Mouse (Mus musculus): ENCODE results near the gene Slc12a7.

The Slc12a7 gene

GRCm38 (mm10) chr13:73814181-73814580, 81.3 kb downstream of the Slc12a7 start:
- no peak for DNase-seq (ENCODE audit: extremely low spot score, low read depth, low spot score)

DNA sequence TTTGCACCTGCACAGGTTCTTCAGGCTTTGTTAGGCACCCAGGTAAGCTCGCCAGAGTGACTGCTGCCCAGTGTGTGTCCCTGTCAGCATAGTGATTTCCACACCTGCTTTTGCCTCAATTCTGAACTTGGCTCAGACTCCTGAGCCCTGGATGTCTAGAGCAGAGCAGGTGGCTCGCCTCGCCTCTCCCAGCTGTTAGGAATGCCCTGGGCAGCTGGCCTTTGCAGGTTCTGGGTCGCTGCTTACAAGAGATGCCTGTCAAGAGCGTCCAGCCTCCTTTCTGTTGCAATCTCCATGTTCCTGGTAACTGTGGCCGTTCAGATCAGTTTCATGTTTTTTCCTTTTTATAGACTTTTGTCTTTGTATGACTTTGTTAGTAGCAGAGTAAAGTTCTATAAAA, 83.4 kb downstream of the Slc12a7 start:
- DNase-seq (ENCODE audit: extremely low spot score, low read depth, low spot score), result no peak

- DNase-seq (ENCODE audit: extremely low spot score, low read depth, low spot score), result no peak
These were observed 86.0 kb downstream of the Slc12a7 start for GRCm38 (mm10) chr13:73818921-73819320.

DNA sequence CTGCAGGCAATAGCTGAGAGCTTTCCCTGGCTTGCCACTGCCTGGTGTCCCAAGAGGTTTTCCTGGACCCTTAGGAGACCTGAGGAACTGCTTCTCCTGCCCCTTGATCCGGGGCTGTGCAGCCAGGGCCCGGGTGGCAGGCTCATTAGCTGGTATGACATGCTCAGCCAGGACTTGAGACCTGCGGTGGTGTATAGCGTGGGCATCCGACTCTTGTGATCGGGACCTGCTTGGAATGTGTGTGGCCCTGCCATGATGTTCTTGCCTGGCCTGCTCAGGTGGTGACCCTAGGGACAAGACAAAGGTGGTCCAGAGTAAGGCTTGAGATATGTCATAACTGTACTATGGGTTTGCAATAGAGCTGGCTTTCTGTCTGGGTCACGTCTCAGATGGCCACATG, 88.4 kb downstream of the Slc12a7 start:
- DNase-seq (ENCODE audit: extremely low spot score, low read depth, low spot score), result no peak

DNA sequence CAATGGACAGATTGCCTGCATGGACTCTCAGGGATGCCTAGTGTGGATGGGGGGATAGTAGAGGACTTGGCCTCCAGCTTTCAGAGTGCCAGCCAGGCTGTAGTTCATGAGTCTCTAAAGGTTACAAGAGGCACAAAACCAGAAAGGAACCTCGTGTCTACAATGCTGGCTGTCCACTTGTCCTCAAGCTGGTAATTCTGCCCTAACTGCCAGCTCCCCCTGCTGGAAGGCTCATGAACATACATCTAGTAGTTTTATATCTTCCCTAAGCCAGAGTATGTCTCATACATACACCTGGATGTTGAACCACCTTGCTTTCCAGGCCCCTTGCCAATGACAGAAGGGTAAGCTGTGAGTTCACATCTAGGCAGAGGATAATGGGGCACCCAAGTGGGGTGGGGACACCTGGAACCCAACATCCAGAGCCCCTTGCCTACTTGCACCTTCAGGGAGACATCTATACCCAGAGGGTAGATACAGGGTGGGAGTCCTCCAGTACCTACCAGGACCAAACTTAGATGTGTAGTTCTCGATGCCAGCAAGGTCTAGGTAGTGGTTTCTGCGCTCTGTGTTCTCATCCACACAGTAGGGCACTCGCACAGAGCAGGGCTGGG, 89.4 kb downstream of the Slc12a7 start:
- DNase-seq (ENCODE audit: extremely low spot score, low read depth, low spot score), result no peak

- no peak for DNase-seq (ENCODE audit: extremely low spot score, low read depth, low spot score)
These were observed 90.8 kb downstream of the Slc12a7 start for GRCm38 (mm10) chr13:73823711-73824110.

- DNase-seq (ENCODE audit: extremely low spot score, low read depth, low spot score), result no peak
These were observed 94.3 kb downstream of the Slc12a7 start for GRCm38 (mm10) chr13:73827243-73827642.

- peak; percentile 73 for DNase-seq (ENCODE audit: extremely low spot score, low read depth, low spot score)
These were observed 98.6 kb downstream of the Slc12a7 start for GRCm38 (mm10) chr13:73831486-73831885.

- peak; percentile 90 for DNase-seq (ENCODE audit: extremely low spot score, low read depth, low spot score)
These were observed 100.9 kb downstream of the Slc12a7 start for GRCm38 (mm10) chr13:73833809-73834208.

DNA sequence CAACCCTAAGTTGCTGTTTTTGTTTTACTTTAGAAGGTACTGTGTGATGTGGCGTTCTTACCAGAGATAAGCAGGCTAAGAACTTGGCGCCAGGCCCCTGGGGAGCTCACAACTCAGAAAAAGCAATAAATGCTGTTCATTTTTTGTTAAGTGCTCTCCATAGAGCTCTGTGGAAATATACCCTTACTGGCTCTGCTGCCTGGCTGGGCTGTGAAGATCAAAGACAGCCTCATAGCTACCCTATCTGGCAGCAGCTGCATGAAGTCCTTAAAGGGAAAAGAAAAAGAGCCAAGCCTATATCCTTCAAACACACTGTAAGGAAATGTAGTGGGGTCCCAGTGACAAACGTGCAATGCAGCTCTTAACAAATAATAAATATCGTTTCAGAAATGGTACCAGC, 102.9 kb downstream of the Slc12a7 start:
- DNase-seq (ENCODE audit: extremely low spot score, low read depth, low spot score), result no peak

DNA sequence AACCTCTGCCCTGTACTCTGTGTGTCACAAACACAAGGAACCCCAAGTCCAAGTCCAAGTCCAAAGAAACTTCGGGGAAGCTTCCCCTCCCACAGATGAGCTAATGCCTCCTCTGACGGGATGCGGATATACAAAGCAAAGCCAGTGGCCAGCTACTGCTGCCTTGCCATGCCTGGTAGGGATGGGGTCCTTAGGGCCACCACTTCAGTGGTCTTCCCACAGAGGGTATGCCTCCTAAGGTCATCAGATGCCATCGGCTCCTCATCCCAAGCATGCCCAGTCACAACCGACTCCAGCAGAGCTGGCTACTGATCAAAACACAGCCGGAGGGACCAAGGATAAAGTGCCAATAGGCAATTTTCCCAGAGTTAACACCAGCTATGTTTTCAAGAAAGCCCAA, 103.6 kb downstream of the Slc12a7 start:
- DNase-seq (ENCODE audit: extremely low spot score, low read depth, low spot score), result no peak

DNA sequence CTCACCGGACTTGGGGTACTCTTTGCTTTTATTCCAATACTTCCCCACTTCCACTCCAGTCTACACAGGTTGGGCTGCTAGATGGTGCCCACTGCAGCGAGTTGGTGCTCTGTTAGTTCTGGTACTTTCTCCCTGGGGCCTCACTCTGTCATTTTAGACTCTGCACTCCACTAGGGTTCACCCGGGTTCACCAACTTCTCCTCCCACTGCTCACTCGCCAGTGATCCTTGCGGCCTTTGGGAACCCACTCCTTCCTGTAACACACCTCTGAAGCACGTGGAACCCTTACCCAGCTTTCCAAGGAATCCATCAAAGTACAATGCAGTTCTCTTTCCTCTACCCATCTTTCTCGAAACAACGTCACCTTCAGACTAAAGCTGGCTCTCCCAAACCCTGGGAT, 104.8 kb downstream of the Slc12a7 start:
- DNase-seq (ENCODE audit: extremely low spot score, low read depth, low spot score), result no peak

DNA sequence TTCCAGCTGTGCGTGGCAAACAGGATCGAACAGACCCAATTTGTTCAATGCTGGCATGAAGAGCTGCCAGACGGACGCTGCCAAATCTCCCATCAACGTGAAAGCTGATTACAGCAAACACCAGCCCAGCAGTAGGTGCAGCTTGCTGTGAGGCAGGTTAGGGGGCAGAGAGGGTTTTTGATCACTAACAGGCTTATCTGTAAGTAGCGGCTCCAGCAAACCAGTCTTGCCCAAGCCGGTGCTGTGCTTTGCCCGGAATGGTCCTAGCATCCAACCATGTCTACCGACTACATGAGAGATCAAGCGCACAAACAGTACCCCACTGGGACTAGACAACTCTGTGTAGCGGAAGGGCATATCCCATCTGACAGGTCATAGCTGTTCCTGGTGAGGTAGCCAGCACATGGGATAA, 106.2 kb downstream of the Slc12a7 start:
- no peak for DNase-seq (ENCODE audit: extremely low spot score, low read depth, low spot score)

DNA sequence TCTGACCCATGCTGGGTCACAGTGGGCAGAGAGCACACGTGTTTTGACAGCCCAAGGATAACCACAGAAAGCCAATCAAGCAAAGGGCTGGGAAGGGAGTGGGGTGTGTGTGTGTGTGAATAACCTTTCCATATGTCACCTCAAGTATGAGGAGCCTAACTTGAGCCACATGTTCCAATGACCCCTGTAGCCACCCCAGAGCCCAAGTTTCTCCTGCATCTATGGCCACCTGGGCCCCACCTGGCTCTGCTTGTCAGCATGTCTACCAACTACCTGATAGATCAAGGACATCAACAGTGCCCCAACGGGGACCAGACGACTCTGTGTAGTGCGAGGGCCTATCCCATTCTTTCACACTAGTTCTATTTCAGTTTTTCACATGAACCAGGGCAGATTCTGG, 106.8 kb downstream of the Slc12a7 start:
- no peak for DNase-seq (ENCODE audit: extremely low spot score, low read depth, low spot score)

DNA sequence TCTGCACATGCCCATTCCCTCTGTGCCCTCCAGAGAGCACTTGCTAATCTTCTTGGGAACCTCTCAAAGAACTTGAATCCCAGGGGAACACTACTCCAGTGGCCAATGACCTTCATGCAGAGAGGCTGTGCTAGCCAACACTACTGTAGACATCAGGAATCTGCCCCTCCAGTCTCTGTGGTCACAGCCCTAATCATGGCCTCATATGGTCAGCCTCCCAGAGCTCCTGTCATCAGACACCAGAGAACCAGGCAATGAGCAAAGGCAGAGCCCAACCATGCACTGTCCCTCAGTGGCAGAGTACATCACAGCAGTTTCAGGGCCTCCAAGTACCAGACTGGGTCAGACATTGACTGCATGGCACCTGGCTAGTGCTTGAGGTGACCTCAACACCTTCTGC, 109.8 kb downstream of the Slc12a7 start:
- no peak for DNase-seq (ENCODE audit: extremely low spot score, low read depth, low spot score)

GRCm38 (mm10) chr13:73846589-73847464, 113.9 kb downstream of the Slc12a7 start:
- DNase-seq (ENCODE audit: extremely low spot score, low read depth, low spot score), result no peak

GRCm38 (mm10) chr13:73847465-73847836, 114.6 kb downstream of the Slc12a7 start, which contains the start of gene Nkd2:
Gene Nkd2 (minus strand): TSS chr13:73847631.
- DNase-seq (ENCODE audit: extremely low spot score, low read depth, low spot score), result no peak
